Mouse (Mus musculus): ENCODE results near the gene Cers2. TPM values are rescaled to one million over a fixed set of nuclear protein-coding genes. Genes with fewer than 3 reads are reported as not detected.
"Not testable (repeated sequence)": the region's sequence is repeated elsewhere in the genome, so short reads cannot be mapped to it uniquely, and the experiment has no call there.

The Cers2 gene
- polyA plus RNA-seq, 1 experiment from 2014 or later: 109 TPM

DNA sequence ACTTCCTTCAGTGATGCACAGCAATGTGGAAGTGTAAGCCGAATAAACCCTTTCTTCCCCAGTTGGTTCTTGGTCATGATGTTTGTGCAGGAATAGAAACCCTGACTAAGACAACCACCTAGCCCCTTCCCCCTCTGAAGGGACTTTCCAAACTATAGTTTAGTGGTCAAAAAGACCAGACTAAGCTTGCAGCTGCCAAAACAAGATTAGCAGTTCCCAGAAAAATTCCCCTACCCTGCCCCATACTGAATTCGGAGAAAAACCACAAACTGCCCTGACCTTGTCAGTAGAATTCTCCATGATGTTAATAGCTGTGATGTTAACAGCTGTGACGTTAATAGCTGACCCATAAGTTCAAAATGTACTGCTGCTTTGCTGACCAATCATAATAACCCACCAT is 45.7 kb downstream of the Cers2 start:
- H3K36me3 ChIP-seq (ENCODE audit: control insufficient read depth, insufficient read depth, low read length); H3K4me2 ChIP-seq (ENCODE audit: low read depth); H3K9me3 ChIP-seq (ENCODE audit: control insufficient read depth, low read length); H3K27ac ChIP-seq (ENCODE audit: low read depth, low read length); H3K4me1 ChIP-seq (ENCODE audit: control insufficient read depth, insufficient read depth, low read length); DNase-seq (ENCODE audit: low spot score); H3K9ac ChIP-seq (ENCODE audit: low read length); H3K27me3 ChIP-seq (ENCODE audit: control insufficient read depth, insufficient read depth, low read length); ATAC-seq (ENCODE audit: insufficient read depth, low FRiP score, low TSS enrichment); H3K4me3 ChIP-seq (ENCODE audit: low read depth, low read length): not testable (repeated sequence)
- 83% methylated on average over 3 of the region's 3 CpGs for WGBS

- Histone ChIP-seq H3K4me1 (ENCODE audit: control insufficient read depth, insufficient read depth, low read length) (no peaks in the 10 kb centered on the region), H3K27me3 (ENCODE audit: control insufficient read depth, insufficient read depth, low read length) (no peaks in the 10 kb centered on the region), H3K9me3 (ENCODE audit: control insufficient read depth, low read length) (no peaks in the 10 kb centered on the region)
Measured at GRCm38 (mm10) chr3:95370101-95370500, 55.5 kb downstream of the Cers2 start.

More at GRCm38 (mm10) chr3:95370101-95370500, 55.5 kb downstream of the Cers2 start:
- no peak overlapping the region for H3K4me2 ChIP-seq (ENCODE audit: low read depth)
- H3K9ac ChIP-seq (ENCODE audit: low read length): no peak overlapping the region
- no peak for ATAC-seq (ENCODE audit: insufficient read depth, low FRiP score, low TSS enrichment)
- no peak for DNase-seq (ENCODE audit: low spot score)
- H3K36me3 ChIP-seq (ENCODE audit: control insufficient read depth, insufficient read depth, low read length): no peaks in the 10 kb centered on the region
- H3K4me3 ChIP-seq (ENCODE audit: low read depth, low read length): no peak overlapping the region
- no peak overlapping the region for H3K27ac ChIP-seq (ENCODE audit: low read depth, low read length)

Other genes with a start within 250 kb of the Cers2 start
- gene Pip5k1a, start 207.9 kb upstream of the Cers2 start, polyA plus RNA-seq (2014; fragmentation: Nextera tagmentation; extraction: Ambion mirVana): 12.3 and 13.4 TPM in 2 replicates
- 243 and 248 TPM in 2 replicates for gene Vps72, start 203.8 kb upstream of the Cers2 start, polyA plus RNA-seq (2014; fragmentation: Nextera tagmentation; extraction: Ambion mirVana)
- gene Tmod4, start 190.3 kb upstream of the Cers2 start, polyA plus RNA-seq (2014; fragmentation: Nextera tagmentation; extraction: Ambion mirVana): 0.57 and 1.0 TPM in 2 replicates
- 85.0 and 89.6 TPM in 2 replicates for gene Scnm1, start 180.8 kb upstream of the Cers2 start, polyA plus RNA-seq (2014; fragmentation: Nextera tagmentation; extraction: Ambion mirVana)
- gene Lysmd1, start 180.7 kb upstream of the Cers2 start, polyA plus RNA-seq (2014; fragmentation: Nextera tagmentation; extraction: Ambion mirVana): 15.5 and 17.9 TPM in 2 replicates
- 1.4 and 1.5 TPM in 2 replicates for gene Tnfaip8l2, start 172.4 kb upstream of the Cers2 start, polyA plus RNA-seq (2014; fragmentation: Nextera tagmentation; extraction: Ambion mirVana)
- 22.5 and 24.4 TPM in 2 replicates for gene Sema6c, start 154.3 kb upstream of the Cers2 start, polyA plus RNA-seq (2014; fragmentation: Nextera tagmentation; extraction: Ambion mirVana)
- gene Gabpb2, start 96.9 kb upstream of the Cers2 start, polyA plus RNA-seq (2014; fragmentation: Nextera tagmentation; extraction: Ambion mirVana): 4.7 and 4.8 TPM in 2 replicates
- gene Cdc42se1, start 86.1 kb upstream of the Cers2 start, polyA plus RNA-seq (2014; fragmentation: Nextera tagmentation; extraction: Ambion mirVana): 104 and 109 TPM in 2 replicates
- 173 and 176 TPM in 2 replicates for gene Mllt11, start 82.6 kb upstream of the Cers2 start, polyA plus RNA-seq (2014; fragmentation: Nextera tagmentation; extraction: Ambion mirVana)
- gene Gm128, start 73.2 kb upstream of the Cers2 start, polyA plus RNA-seq (2014; fragmentation: Nextera tagmentation; extraction: Ambion mirVana): 0.33 TPM in 1 of 2 replicates, not detected in the other
- 0.31 and 0.54 TPM in 2 replicates for gene Bnipl, start 63.6 kb upstream of the Cers2 start, polyA plus RNA-seq (2014; fragmentation: Nextera tagmentation; extraction: Ambion mirVana)
- 46.1 and 48.1 TPM in 2 replicates for gene Mindy1, start 33.4 kb upstream of the Cers2 start, polyA plus RNA-seq (2014; fragmentation: Nextera tagmentation; extraction: Ambion mirVana)
- gene Prune1, start 32.7 kb upstream of the Cers2 start, polyA plus RNA-seq (2014; fragmentation: Nextera tagmentation; extraction: Ambion mirVana): 32.4 and 32.9 TPM in 2 replicates
- 1.2 TPM in 2 replicates for gene Anxa9, start 7.6 kb upstream of the Cers2 start, polyA plus RNA-seq (2014; fragmentation: Nextera tagmentation; extraction: Ambion mirVana)
- gene Setdb1, start 42.4 kb downstream of the Cers2 start, polyA plus RNA-seq (2014; fragmentation: Nextera tagmentation; extraction: Ambion mirVana): 67.1 and 68.7 TPM in 2 replicates
- not detected in 2 replicates for gene 4930558C23Rik, start 88.0 kb downstream of the Cers2 start, polyA plus RNA-seq (2014; fragmentation: Nextera tagmentation; extraction: Ambion mirVana)
- gene Arnt, start 119.6 kb downstream of the Cers2 start, polyA plus RNA-seq (2014; fragmentation: Nextera tagmentation; extraction: Ambion mirVana): 23.4 and 27.2 TPM in 2 replicates
- gene Ctsk, start 184.5 kb downstream of the Cers2 start, polyA plus RNA-seq (2014; fragmentation: Nextera tagmentation; extraction: Ambion mirVana): 7.3 and 8.4 TPM in 2 replicates
- 8.3 and 8.8 TPM in 2 replicates for gene Ctss, start 212.0 kb downstream of the Cers2 start, polyA plus RNA-seq (2014; fragmentation: Nextera tagmentation; extraction: Ambion mirVana)
- gene Hormad1, start 244.9 kb downstream of the Cers2 start, polyA plus RNA-seq (2014; fragmentation: Nextera tagmentation; extraction: Ambion mirVana): not detected in 2 replicates